Mouse (Mus musculus) urinary bladder, postnatal 4 days (tissue): ENCODE results near the gene Hecw2.

Source experiments
- DNase-seq, 2 experiments: peaks; one replicate each; pipeline ENCODE4 v3.0.0; 2021 to 2022; ENCODE audit warnings: low spot score in 2 of 2

Hecw2 gene

GRCm38 (mm10) chr1:54118342-54118973 is 76.5 kb downstream of the Hecw2 start:
- DNase-seq, result no peak

GRCm38 (mm10) chr1:54110920-54111605 is 83.9 kb downstream of the Hecw2 start:
- no peak for DNase-seq

GRCm38 (mm10) chr1:54109255-54109654 is 85.7 kb downstream of the Hecw2 start:
- DNase-seq, result no peak

- no peak for DNase-seq
These were observed 88.2 kb downstream of the Hecw2 start for GRCm38 (mm10) chr1:54106756-54107155.

- DNase-seq, result no peak
These were observed 115.3 kb downstream of the Hecw2 start for GRCm38 (mm10) chr1:54079708-54080107.

GRCm38 (mm10) chr1:54074456-54074855 is 120.5 kb downstream of the Hecw2 start:
- DNase-seq, result no peak

GRCm38 (mm10) chr1:54070121-54070520 is 124.8 kb downstream of the Hecw2 start:
- DNase-seq, result no peak

GRCm38 (mm10) chr1:54068248-54068647 is 126.7 kb downstream of the Hecw2 start:
- no peak for DNase-seq

- DNase-seq, result no peak
These were observed 129.5 kb downstream of the Hecw2 start for GRCm38 (mm10) chr1:54065434-54065833.

- no peak for DNase-seq
These were observed 133.9 kb downstream of the Hecw2 start for GRCm38 (mm10) chr1:54061078-54061477.

GRCm38 (mm10) chr1:54059731-54060130 is 135.2 kb downstream of the Hecw2 start:
- DNase-seq, result no peak

GRCm38 (mm10) chr1:54052771-54053170 is 142.2 kb downstream of the Hecw2 start:
- DNase-seq, result no peak

- no peak for DNase-seq
These were observed 148.0 kb downstream of the Hecw2 start for GRCm38 (mm10) chr1:54046923-54047322.

GRCm38 (mm10) chr1:54039062-54039461 is 155.9 kb downstream of the Hecw2 start:
- DNase-seq, result no peak

- no peak for DNase-seq
These were observed 177.3 kb downstream of the Hecw2 start for GRCm38 (mm10) chr1:54017686-54018085.

GRCm38 (mm10) chr1:54015739-54016138 is 179.2 kb downstream of the Hecw2 start:
- DNase-seq, result no peak

- no peak for DNase-seq
These were observed 182.6 kb downstream of the Hecw2 start for GRCm38 (mm10) chr1:54012414-54012813.

GRCm38 (mm10) chr1:54009418-54010064 is 185.4 kb downstream of the Hecw2 start:
- no peak for DNase-seq

- no peak for DNase-seq
These were observed 189.0 kb downstream of the Hecw2 start for GRCm38 (mm10) chr1:54005860-54006386.

GRCm38 (mm10) chr1:54003288-54003687 is 191.7 kb downstream of the Hecw2 start:
- no peak for DNase-seq

- no peak for DNase-seq
These were observed 192.9 kb downstream of the Hecw2 start for GRCm38 (mm10) chr1:54002077-54002476.

- no peak for DNase-seq
These were observed 197.7 kb downstream of the Hecw2 start for GRCm38 (mm10) chr1:53997239-53997638.
